Mouse (Mus musculus) embryonic facial prominence, embryonic 11.5 days (tissue): ENCODE measurements around the gene Sema3b. TPM values are rescaled to one million over a fixed set of nuclear protein-coding genes. Genes with fewer than 3 reads are reported as not detected.

Experiments used
- ATAC-seq: fragments of 200-750 bp; cut with Nextera tagmentation; replicated peaks from 2 replicates; pipeline ENCODE4 v1.8.0; 2017; ENCODE audit warnings: low read depth; ENCODE audit not compliant: insufficient number of reproducible peaks, low FRiP score, low TSS enrichment
- DNase-seq: peaks from one replicate; pipeline ENCODE4 v3.0.0-alpha.2; 2015; ENCODE audit warnings: low spot score
- H3K27ac ChIP-seq: fragments of 300-500 bp; sonication (generic); replicated peaks from 2 replicates; pipeline ENCODE4 v1.5.1; 2014; ENCODE audit warnings: mild to moderate bottlenecking, low read depth, low read length, control low read depth
- H3K27me3 ChIP-seq: fragments of 300-500 bp; sonication (generic); 2 replicates; pipeline ENCODE4 v1.6.1; 2014; ENCODE audit warnings: mild to moderate bottlenecking, low read length, moderate library complexity, mixed read lengths; ENCODE audit not compliant: control insufficient read depth, insufficient read depth
- H3K36me3 ChIP-seq: fragments of 300-500 bp; sonication (generic); replicated peaks from 2 replicates; pipeline ENCODE4 v1.6.1; 2014; ENCODE audit warnings: low read depth, mild to moderate bottlenecking, low read length, moderate library complexity, mixed read lengths; ENCODE audit not compliant: control insufficient read depth, insufficient read depth
- H3K4me1 ChIP-seq: fragments of 300-500 bp; sonication (generic); 2 replicates; pipeline ENCODE4 v1.6.1; 2014; ENCODE audit warnings: low read length, mixed read lengths; ENCODE audit not compliant: control insufficient read depth, insufficient read depth
- H3K4me2 ChIP-seq: fragments of 300-500 bp; sonication (generic); 2 replicates; pipeline ENCODE4 v1.6.1; 2014; ENCODE audit warnings: low read depth, mild to moderate bottlenecking, control low read depth, low read length, moderate library complexity
- H3K4me3 ChIP-seq: fragments of 300-500 bp; sonication (generic); 2 replicates; pipeline ENCODE4 v1.5.1; 2014; ENCODE audit warnings: low read depth, low read length, control low read depth
- H3K9ac ChIP-seq: fragments of 300-500 bp; sonication (generic); replicated peaks from 2 replicates; pipeline ENCODE4 v1.6.1; 2014; ENCODE audit warnings: mild to moderate bottlenecking, control low read depth, low read length
- H3K9me3 ChIP-seq: fragments of 300-500 bp; sonication (generic); replicated peaks from 2 replicates; pipeline ENCODE4 v1.6.1; 2016; ENCODE audit warnings: mild to moderate bottlenecking, low read length, inconsistent platforms, mixed read lengths; ENCODE audit not compliant: control insufficient read depth
- WGBS: fragments of 180-500 bp; shearing (Covaris S2); extraction: QIAGEN DNeasy Blood & Tissue Kit; methylation state at CpG from one replicate; pipeline ENCODE4 v1.1.7; 2014; 5-methylcytosine and 5-hydroxymethylcytosine counted together
- polyA plus RNA-seq: library from polyadenylated mRNA; unstranded; fragments of >200 nt; fragmentation: Nextera tagmentation; extraction: Ambion mirVana; gene quantifications from 2 replicates; pipeline ENCODE4 v1.2.1, GENCODE M21; 2014

The Sema3b gene
- polyA plus RNA-seq, 1 experiment from 2014 or later, result 1.3 TPM

GRCm38 (mm10) chr9:107552690-107553393, 56.2 kb downstream of the Sema3b start:
- no peak overlapping the region; the same call in 1 of the 2 replicates for H3K9ac ChIP-seq
- H3K36me3 ChIP-seq, result no peaks in the 10 kb centered on the region; the same call in 1 of the 2 replicates
- WGBS, result 76% methylated on average over 5 of the region's 5 CpGs
- H3K9me3 ChIP-seq, result no peaks in the 10 kb centered on the region
- peaks cover 5% of the 10 kb centered on the region; the same call in 1 of the 2 replicates for H3K27me3 ChIP-seq
- H3K4me3 ChIP-seq, result no peak overlapping the region
- H3K4me1 ChIP-seq, result no peaks in the 10 kb centered on the region; the same call in none of the 2 replicates
- no peak for ATAC-seq
- no peak overlapping the region for H3K27ac ChIP-seq
- peak overlapping the region; percentile 5; the same call in 1 of the 2 replicates for H3K4me2 ChIP-seq
- no peak for DNase-seq

- Histone ChIP-seq H3K27ac (no peak overlapping the region), H3K4me1 (no peaks in the 10 kb centered on the region; the same call in none of the 2 replicates), H3K27me3 (peaks cover 5% of the 10 kb centered on the region; the same call in 1 of the 2 replicates)
These were observed 57.1 kb downstream of the Sema3b start for GRCm38 (mm10) chr9:107551890-107552355.

GRCm38 (mm10) chr9:107551117-107551889, 57.7 kb downstream of the Sema3b start, which contains the start of gene Rassf1:
TSS of gene Rassf1 (plus strand) at chr9:107551555.
- under 1% methylated on average over 54 of the region's 63 CpGs for WGBS
- Histone ChIP-seq H3K27ac (no peak within 1 kb of the TSS), H3K9ac (peak within 1 kb of the TSS; percentile 82), H3K27me3 (peaks cover 5% of the 10 kb centered on the region; the same call in 1 of the 2 replicates), H3K4me3 (peak within 1 kb of the TSS; percentile 50), H3K36me3 (no peaks in the 10 kb centered on the region), H3K4me1 (no peaks in the 10 kb centered on the region; the same call in none of the 2 replicates), H3K9me3 (no peaks in the 10 kb centered on the region), H3K4me2 (peak within 1 kb of the TSS; percentile 92)
- ATAC-seq (peak; percentile 10), DNase-seq (peak; percentile 78)

More at GRCm38 (mm10) chr9:107551890-107552355, 57.1 kb downstream of the Sema3b start:
- Histone ChIP-seq H3K4me2 (peak overlapping the region; percentile 92), H3K4me3 (peak overlapping the region; percentile 50), H3K36me3 (no peaks in the 10 kb centered on the region; the same call in 1 of the 2 replicates), H3K9me3 (no peaks in the 10 kb centered on the region), H3K9ac (peak overlapping the region; percentile 82)
- 8% methylated on average over 8 of the region's 8 CpGs for WGBS
- peak; percentile 38 for DNase-seq
- no peak for ATAC-seq

- H3K36me3 ChIP-seq, result no peaks in the 10 kb centered on the region
- no peaks in the 10 kb centered on the region for H3K9me3 ChIP-seq
- ATAC-seq (no peak), DNase-seq (no peak)
- no peaks in the 10 kb centered on the region; the same call in 1 of the 2 replicates for H3K4me1 ChIP-seq
- peaks cover 5% of the 10 kb centered on the region; the same call in 1 of the 2 replicates for H3K27me3 ChIP-seq
- peak overlapping the region; percentile 82; the same call in 1 of the 2 replicates for H3K9ac ChIP-seq
- H3K4me3 ChIP-seq, result peak overlapping the region; percentile 50
- no peak overlapping the region for H3K27ac ChIP-seq
- 20% methylated on average over 23 of the region's 23 CpGs for WGBS
- peak overlapping the region; percentile 92 for H3K4me2 ChIP-seq
These were observed 58.4 kb downstream of the Sema3b start for GRCm38 (mm10) chr9:107550491-107551116.

- Histone ChIP-seq H3K27ac (no peak overlapping the region), H3K4me2 (no peak overlapping the region), H3K4me3 (no peak overlapping the region), H3K36me3 (no peaks in the 10 kb centered on the region; the same call in 1 of the 2 replicates), H3K9ac (no peak overlapping the region), H3K9me3 (no peaks in the 10 kb centered on the region), H3K4me1 (no peaks in the 10 kb centered on the region; the same call in 1 of the 2 replicates), H3K27me3 (peaks cover 5% of the 10 kb centered on the region; the same call in 1 of the 2 replicates)
- DNase-seq (no peak), ATAC-seq (no peak)
- 81% methylated on average over 20 of the region's 20 CpGs for WGBS
These were observed 59.5 kb downstream of the Sema3b start for GRCm38 (mm10) chr9:107549297-107550074.

- DNase-seq (no peak), ATAC-seq (no peak)
- H3K9ac ChIP-seq, result no peak overlapping the region
- H3K4me2 ChIP-seq, result no peak overlapping the region
- no peak overlapping the region for H3K27ac ChIP-seq
- H3K9me3 ChIP-seq, result no peaks in the 10 kb centered on the region
- 85% methylated on average over 10 of the region's 10 CpGs for WGBS
- H3K36me3 ChIP-seq, result no peaks in the 10 kb centered on the region; the same call in 1 of the 2 replicates
- no peak overlapping the region for H3K4me3 ChIP-seq
- peaks cover 5% of the 10 kb centered on the region; the same call in 1 of the 2 replicates for H3K27me3 ChIP-seq
- no peaks in the 10 kb centered on the region; the same call in 1 of the 2 replicates for H3K4me1 ChIP-seq
These were observed 60.2 kb downstream of the Sema3b start for GRCm38 (mm10) chr9:107548820-107549219.

GRCm38 (mm10) chr9:107547957-107548356, 61.1 kb downstream of the Sema3b start:
- H3K27me3 ChIP-seq, result peaks cover 5% of the 10 kb centered on the region; the same call in 1 of the 2 replicates
- no peak for DNase-seq
- no peaks in the 10 kb centered on the region; the same call in 1 of the 2 replicates for H3K4me1 ChIP-seq
- H3K9me3 ChIP-seq, result no peaks in the 10 kb centered on the region
- H3K9ac ChIP-seq, result no peak overlapping the region
- H3K27ac ChIP-seq, result no peak overlapping the region
- no peaks in the 10 kb centered on the region; the same call in 1 of the 2 replicates for H3K36me3 ChIP-seq
- no peak overlapping the region for H3K4me3 ChIP-seq
- no peak for ATAC-seq
- 78% methylated on average over 5 of the region's 5 CpGs for WGBS
- H3K4me2 ChIP-seq, result no peak overlapping the region
